Mouse (Mus musculus) MEL (cell line): Measurements from ENCODE around the gene Zcchc24. TPM values are rescaled to one million over a fixed set of nuclear protein-coding genes. Genes with fewer than 3 reads are reported as not detected.

Experiments used
- DNase-seq: peaks from one replicate; pipeline ENCODE4 v3.0.0; 2011; ENCODE audit warnings: low read depth, low spot score
- H3K27ac ChIP-seq: 2 replicates; pipeline ENCODE4 v1.5.1; 2012; ENCODE audit warnings: low read depth, mild to moderate bottlenecking, control low read depth, low read length, moderate library complexity; ENCODE audit not compliant: control insufficient read depth
- H3K27me3 ChIP-seq, 2 experiments: fragments of 150-350 bp in 1 of 2; sonication (generic) in 1 of 2; 2 replicates each; pipeline ENCODE4 v1.6.1; 2012; ENCODE audit warnings: low read length in 2 of 2, mild to moderate bottlenecking in 2 of 2, improper control_type of control experiment in 1 of 2, moderate library complexity in 1 of 2; ENCODE audit not compliant: insufficient read depth in 2 of 2, control insufficient read depth in 1 of 2
- H3K36me3 ChIP-seq, 2 experiments: 2 replicates each; pipeline ENCODE4 v1.6.1; 2012 to 2014; ENCODE audit warnings: low read length in 2 of 2, improper control_type of control experiment in 1 of 2, inconsistent platforms in 1 of 2, mild to moderate bottlenecking in 1 of 2; ENCODE audit not compliant: insufficient read depth in 2 of 2, control insufficient read depth in 1 of 2
- H3K4me1 ChIP-seq, 2 experiments: fragments of 150-350 bp in 1 of 2; sonication (generic) in 1 of 2; 2 replicates each; pipeline ENCODE4 v1.6.1; 2012; ENCODE audit warnings: low read length in 2 of 2, improper control_type of control experiment in 1 of 2, mild to moderate bottlenecking in 1 of 2; ENCODE audit not compliant: insufficient read depth in 2 of 2, control insufficient read depth in 1 of 2
- H3K4me3 ChIP-seq, 2 experiments: fragments of 150-350 bp in 1 of 2; sonication (generic) in 1 of 2; 2 replicates each; pipeline ENCODE4 v1.5.1; 2012; ENCODE audit warnings: low read depth in 2 of 2, low read length in 2 of 2, mild to moderate bottlenecking in 2 of 2, moderate library complexity in 2 of 2, control low read depth in 1 of 2, improper control_type of control experiment in 1 of 2; ENCODE audit not compliant: control insufficient read depth in 1 of 2, insufficient read depth in 1 of 2
- H3K79me2 ChIP-seq: 2 replicates; pipeline ENCODE4 v1.6.1; 2012; ENCODE audit warnings: mild to moderate bottlenecking, low read length, moderate library complexity; ENCODE audit not compliant: control insufficient read depth, poor library complexity, insufficient read depth
- H3K9ac ChIP-seq: 2 replicates; pipeline ENCODE4 v1.6.1; 2012; ENCODE audit warnings: low read depth, mild to moderate bottlenecking, control low read depth, low read length, moderate library complexity; ENCODE audit not compliant: control insufficient read depth, poor library complexity, severe bottlenecking
- H3K9me3 ChIP-seq: fragments of 150-350 bp; sonication (generic); replicated peaks from 2 replicates; pipeline ENCODE4 v1.6.1; 2012; ENCODE audit warnings: mild to moderate bottlenecking, low read length, improper control_type of control experiment, moderate library complexity; ENCODE audit not compliant: insufficient read depth
- BHLHE40 ChIP-seq: IDR thresholded peaks from 2 replicates; pipeline ENCODE4 v1.6.1; 2012; ENCODE audit warnings: low read depth, mild to moderate bottlenecking, inconsistent platforms, low read length, improper control_type of control experiment, borderline replicate concordance
- CHD2 ChIP-seq: IDR thresholded peaks from 2 replicates; pipeline ENCODE4 v1.6.1; 2011; ENCODE audit warnings: low read length, improper control_type of control experiment
- CTCF ChIP-seq, 3 experiments: IDR thresholded peaks in 2 of 3; conservative IDR thresholded peaks in 1 of 3; 2 replicates each; pipeline ENCODE4 v1.5.1; 2011 to 2012; ENCODE audit warnings: low read length in 3 of 3, low read depth in 2 of 3, mild to moderate bottlenecking in 2 of 3, improper control_type of control experiment in 1 of 3, inconsistent platforms in 1 of 3, mixed read lengths in 1 of 3, moderate library complexity in 1 of 3; ENCODE audit not compliant: control insufficient read depth in 1 of 3, insufficient read depth in 1 of 3, poor library complexity in 1 of 3, severe bottlenecking in 1 of 3
- E2F4 ChIP-seq: IDR thresholded peaks from 2 replicates; pipeline ENCODE4 v1.6.1; 2011; ENCODE audit warnings: low read depth, low read length, improper control_type of control experiment, borderline replicate concordance
- JUND ChIP-seq: IDR thresholded peaks from 2 replicates; pipeline ENCODE4 v1.6.1; 2011; ENCODE audit warnings: low read depth, mild to moderate bottlenecking, improper control_type of control experiment, low read length
- MAFK ChIP-seq: IDR thresholded peaks from 2 replicates; pipeline ENCODE4 v1.6.1; 2011; ENCODE audit warnings: low read depth, mild to moderate bottlenecking, low read length, improper control_type of control experiment, borderline replicate concordance
- MAX ChIP-seq: IDR thresholded peaks from 2 replicates; pipeline ENCODE4 v1.6.1; 2011; ENCODE audit warnings: low read length, improper control_type of control experiment
- MAZ ChIP-seq: IDR thresholded peaks from 2 replicates; pipeline ENCODE4 v1.6.1; 2012; ENCODE audit warnings: low read depth, mild to moderate bottlenecking, inconsistent platforms, low read length, improper control_type of control experiment
- MEF2A ChIP-seq: IDR thresholded peaks from 2 replicates; pipeline ENCODE4 v1.6.1; 2014; ENCODE audit warnings: low read depth, mild to moderate bottlenecking, inconsistent platforms, low read length, improper control_type of control experiment; ENCODE audit not compliant: poor library complexity, insufficient replicate concordance, severe bottlenecking; ENCODE audit errors: extremely low read depth
- MXI1 ChIP-seq: IDR thresholded peaks from 2 replicates; pipeline ENCODE4 v1.6.1; 2011; ENCODE audit warnings: mild to moderate bottlenecking, low read depth, low read length, improper control_type of control experiment
- MYB ChIP-seq: IDR thresholded peaks from 2 replicates; pipeline ENCODE4 v1.6.1; 2011; ENCODE audit warnings: mild to moderate bottlenecking, low read depth, low read length, improper control_type of control experiment
- NRF1 ChIP-seq: IDR thresholded peaks from 2 replicates; pipeline ENCODE4 v1.6.1; 2014; ENCODE audit warnings: low read depth, mild to moderate bottlenecking, inconsistent platforms, low read length, improper control_type of control experiment, moderate library complexity; ENCODE audit not compliant: poor library complexity, insufficient read depth, severe bottlenecking
- POLR2AphosphoS2 ChIP-seq: IDR thresholded peaks from 2 replicates; pipeline ENCODE4 v1.6.1; 2011; ENCODE audit warnings: low read length, improper control_type of control experiment
- POLR2AphosphoS5 ChIP-seq: IDR thresholded peaks from 2 replicates; pipeline ENCODE4 v1.6.1; 2012; ENCODE audit warnings: low read depth, borderline replicate concordance, mild to moderate bottlenecking, inconsistent platforms, low read length, moderate library complexity, mixed read lengths
- RAD21 ChIP-seq: IDR thresholded peaks from 2 replicates; pipeline ENCODE4 v1.6.1; 2011; ENCODE audit warnings: mild to moderate bottlenecking, low read depth, low read length, improper control_type of control experiment
- RCOR1 ChIP-seq: IDR thresholded peaks from 2 replicates; pipeline ENCODE4 v1.6.1; 2012; ENCODE audit warnings: low read depth, mild to moderate bottlenecking, inconsistent platforms, low read length, improper control_type of control experiment
- SIN3A ChIP-seq: IDR thresholded peaks from 2 replicates; pipeline ENCODE4 v1.6.1; 2012; ENCODE audit warnings: low read length, improper control_type of control experiment, inconsistent platforms
- SMC3 ChIP-seq: IDR thresholded peaks from 2 replicates; pipeline ENCODE4 v1.6.1; 2011; ENCODE audit warnings: low read depth, low read length, improper control_type of control experiment
- TAL1 ChIP-seq: IDR thresholded peaks from 2 replicates; pipeline ENCODE4 v1.6.1; 2012; ENCODE audit warnings: mild to moderate bottlenecking, inconsistent platforms, low read length, moderate library complexity, mixed read lengths
- USF1 ChIP-seq: IDR thresholded peaks from 2 replicates; pipeline ENCODE4 v1.6.1; 2014; ENCODE audit warnings: low read depth, mild to moderate bottlenecking, inconsistent platforms, low read length, improper control_type of control experiment, moderate library complexity
- USF2 ChIP-seq, 2 experiments: IDR thresholded peaks; 2 replicates each; pipeline ENCODE4 v1.6.1; 2011 to 2012; ENCODE audit warnings: improper control_type of control experiment in 2 of 2, low read length in 2 of 2, borderline replicate concordance in 1 of 2, inconsistent platforms in 1 of 2, low read depth in 1 of 2, mild to moderate bottlenecking in 1 of 2; ENCODE audit not compliant: insufficient read depth in 1 of 2
- ZC3H11A ChIP-seq: IDR thresholded peaks from 2 replicates; pipeline ENCODE4 v1.6.1; 2012; ENCODE audit warnings: low read depth, mild to moderate bottlenecking, inconsistent platforms, low read length, improper control_type of control experiment
- ZKSCAN1 ChIP-seq: IDR thresholded peaks from 2 replicates; pipeline ENCODE4 v1.6.1; 2012; ENCODE audit warnings: low read depth, mild to moderate bottlenecking, inconsistent platforms, low read length, improper control_type of control experiment, moderate library complexity
- polyA plus RNA-seq, 2 experiments: library from polyadenylated mRNA; stranded (reverse) in 1 of 2; unstranded in 1 of 2; fragments of >175 nt in 1 of 2; fragments of >200 nt in 1 of 2; gene quantifications; 2 replicates each; pipeline versions ENCODE4 v1.2.1 to v1.2.4; 2012; ENCODE audit warnings: low replicate concordance in 2 of 2, low read depth in 1 of 2; ENCODE audit not compliant: insufficient read length in 2 of 2, insufficient read depth in 1 of 2, missing spikeins in 1 of 2
- total RNA-seq: library from RNA; depleted of rRNA; stranded (reverse); fragments of 300-350 nt; gene quantifications from 2 replicates; pipeline ENCODE4 v1.2.3, GENCODE M21; 2012

Gene Zcchc24
- total and polyA plus RNA-seq, 3 experiments: 2.3 to 8.7 TPM; not detected in 1

DNA sequence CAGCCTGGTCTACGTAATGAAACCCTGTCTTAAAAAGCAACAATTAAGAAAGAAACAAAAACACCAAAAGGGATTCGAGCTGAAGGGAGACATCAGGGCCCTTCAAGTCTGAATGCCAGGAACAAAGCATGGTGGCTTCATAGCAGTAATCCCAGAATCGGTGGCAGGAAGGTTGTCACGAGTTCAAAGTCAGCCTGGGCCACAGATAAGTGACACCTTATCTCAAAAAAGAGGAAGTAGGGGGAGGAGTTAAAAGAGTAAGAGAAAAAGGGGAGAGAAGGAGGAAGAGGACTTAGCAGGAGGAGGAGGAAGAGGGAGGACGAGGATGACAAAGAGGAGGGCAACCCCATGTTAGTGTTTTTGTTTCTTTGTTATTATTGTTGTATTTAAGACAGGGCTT, 19.4 kb upstream of the Zcchc24 start (continued):
- TF ChIP-seq SIN3A (peak; percentile 54), USF1 (peak; percentile 74), MAZ (0 out of 2 replicates have a peak, but pooled peaks have one; percentile 39), CHD2 (no peak), CTCF (IDR thresholded peaks at IDR 0.05 in 2 of 3, conservative IDR thresholded peaks at IDR 0.05 in 1 of 3; ENCODE audit: control insufficient read depth in 1 of 3, insufficient read depth in 1 of 3, low read depth in 2 of 3, low read length in 3 of 3, poor library complexity in 1 of 3, severe bottlenecking in 1 of 3) (no peak), POLR2AphosphoS5 (no peak), RCOR1 (peak; percentile 79), MEF2A (no peak), SMC3 (no peak), MAFK (no peak), POLR2AphosphoS2 (no peak; the same call in 1 of the 2 replicates), E2F4 (no peak), USF2 (IDR thresholded peaks at IDR 0.05; ENCODE audit: borderline replicate concordance in 1 of 2, insufficient read depth in 1 of 2, low read depth in 1 of 2, low read length in 2 of 2) (no peak), BHLHE40 (peak; percentile 94), MYB (no peak), TAL1 (no peak), ZKSCAN1 (no peak)

DNA sequence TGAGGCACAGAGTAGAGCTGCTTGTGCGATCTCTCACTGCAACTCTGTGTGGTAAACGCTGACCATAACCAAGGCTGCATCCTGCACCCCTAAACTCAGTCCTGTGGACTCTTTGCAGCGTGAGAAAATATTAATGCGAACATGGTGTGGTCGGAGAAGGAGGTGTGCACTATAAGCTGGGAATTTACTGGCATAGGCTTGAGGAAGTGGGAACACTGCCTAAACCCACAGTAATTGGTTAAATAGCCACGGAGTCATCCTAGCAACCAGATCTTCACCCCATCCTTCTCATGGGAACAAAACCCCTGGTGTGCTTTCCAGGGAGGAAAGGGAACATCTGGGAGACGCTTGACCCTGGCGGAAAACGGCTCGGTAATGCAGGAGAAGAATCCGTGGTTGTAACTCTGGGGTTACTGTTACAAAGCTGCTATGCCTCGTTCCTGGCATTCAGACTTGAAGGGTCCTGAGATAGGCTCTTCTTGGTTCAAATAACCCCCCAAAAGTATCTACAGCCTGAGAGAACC, 18.6 kb upstream of the Zcchc24 start:
- no peak overlapping the region for H3K4me3 ChIP-seq
- TF ChIP-seq BHLHE40 (no peak), POLR2AphosphoS5 (no peak), MYB (no peak), USF1 (no peak), RAD21 (no peak), ZC3H11A (no peak), NRF1 (no peak), MAX (no peak), MXI1 (no peak; the same call in 1 of the 2 replicates), JUND (no peak), MEF2A (no peak)
- no peak for DNase-seq
- H3K4me1 ChIP-seq: peaks cover 21 to 35% of the 10 kb centered on the region in 2 experiments
- H3K27ac ChIP-seq: peak overlapping the region; percentile 64; the same call in 1 of the 2 replicates
- H3K27me3 ChIP-seq: peaks cover 2% of the 10 kb centered on the region in 2 experiments; a peak in 1 of 4 replicates
- H3K9ac ChIP-seq: no peak overlapping the region
- H3K36me3 ChIP-seq: peaks cover 0 to 15% of the 10 kb centered on the region in 2 experiments; a peak in 2 of 4 replicates
- no peaks in the 10 kb centered on the region for H3K9me3 ChIP-seq
- H3K79me2 ChIP-seq: no peaks in the 10 kb centered on the region
